Mouse (Mus musculus) megakaryocyte, embryonic 14.5 days (primary cell): ENCODE measurements around the gene Olfm2.

Experiments
- FLI1 ChIP-seq: IDR thresholded peaks from 2 replicates; pipeline ENCODE4 v1.6.1; 2012; ENCODE audit warnings: low read length, inconsistent platforms, mixed read lengths
- GATA1 ChIP-seq: IDR thresholded peaks from 3 replicates; pipeline ENCODE4 v1.6.1; 2012; ENCODE audit warnings: mixed read lengths, low read length, inconsistent platforms, borderline replicate concordance

GRCm38 (mm10) chr9:20710471-20710870 lies 35.7 kb downstream of the Olfm2 start:
- TF ChIP-seq FLI1 (no peak), GATA1 (no peak)
